Mouse (Mus musculus) CH12F3 (cell line): ENCODE results near the gene Megf11.

Source experiments
- in situ Hi-C: fragments of 300-500 bp; cut with MboI; formaldehyde crosslinking; loops from 2 replicates; pipeline ENCODE4 v1.14.3; 2020; ENCODE audit warnings: low sequenced_read_pairs

Megf11 gene

DNA sequence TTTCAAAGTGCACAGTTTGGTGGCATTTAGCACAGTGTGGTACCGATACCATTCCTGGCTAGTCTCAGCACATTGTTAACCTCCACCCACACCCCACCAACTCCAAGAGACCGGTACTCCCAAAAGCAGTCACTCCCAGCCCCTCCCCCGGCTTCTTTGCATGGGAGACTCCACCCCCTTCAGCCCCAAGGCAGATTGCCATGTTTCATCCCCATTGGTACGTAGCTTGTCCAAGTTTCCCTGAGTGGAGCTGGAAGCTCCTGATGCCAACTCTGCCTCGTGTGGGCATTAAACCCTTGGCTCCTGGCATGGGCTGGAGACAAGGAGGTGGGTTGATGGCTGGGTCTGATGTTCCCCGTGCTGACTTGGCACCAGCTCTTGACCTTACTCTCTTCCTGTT lies 129.4 kb downstream of the Megf11 start:
- in situ Hi-C loops: no loop called here

GRCm38 (mm10) chr9:64519921-64520746 lies 134.7 kb downstream of the Megf11 start:
- in situ Hi-C loops: no loop called here

GRCm38 (mm10) chr9:64520747-64521283 lies 135.4 kb downstream of the Megf11 start:
- in situ Hi-C loops: no loop called here

DNA sequence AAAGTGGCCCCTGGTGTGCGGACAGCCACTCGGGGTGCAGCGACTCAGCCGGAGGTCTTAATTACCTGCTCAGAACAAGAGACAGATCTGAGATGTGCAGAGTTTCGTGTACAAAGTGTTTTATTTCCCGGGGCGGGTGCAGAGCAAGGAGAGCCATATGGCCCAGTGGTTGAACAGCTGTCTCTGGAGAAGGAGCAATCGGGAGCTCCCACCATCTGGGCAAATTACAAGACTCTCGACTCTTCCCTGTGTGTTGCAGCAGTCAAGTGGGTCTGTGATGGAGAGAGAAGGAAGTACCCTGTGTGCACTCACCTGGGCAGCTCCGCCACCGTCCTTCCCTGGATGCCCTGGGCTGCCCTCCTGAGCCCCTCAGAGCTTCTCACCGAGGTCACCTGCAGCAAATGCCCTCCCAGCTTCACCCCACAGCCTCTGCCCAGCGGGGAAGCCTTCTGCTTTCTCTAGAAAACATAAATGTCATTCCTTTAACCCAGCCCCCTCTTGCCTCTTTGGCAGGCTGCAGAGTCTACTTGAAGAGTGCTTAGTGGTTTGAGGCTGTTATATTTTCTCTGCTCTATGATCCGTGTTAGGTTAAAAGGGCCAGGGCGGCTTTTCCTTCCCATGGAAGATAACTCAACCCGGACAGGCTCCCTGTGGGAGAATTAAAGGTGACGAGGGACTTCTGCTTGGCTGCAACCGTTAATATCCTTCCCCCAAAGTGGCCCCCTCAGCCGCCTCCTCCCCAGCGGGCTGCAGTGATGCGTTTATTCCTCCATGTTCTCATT lies 138.0 kb downstream of the Megf11 start:
- in situ Hi-C loops: no loop called here

DNA sequence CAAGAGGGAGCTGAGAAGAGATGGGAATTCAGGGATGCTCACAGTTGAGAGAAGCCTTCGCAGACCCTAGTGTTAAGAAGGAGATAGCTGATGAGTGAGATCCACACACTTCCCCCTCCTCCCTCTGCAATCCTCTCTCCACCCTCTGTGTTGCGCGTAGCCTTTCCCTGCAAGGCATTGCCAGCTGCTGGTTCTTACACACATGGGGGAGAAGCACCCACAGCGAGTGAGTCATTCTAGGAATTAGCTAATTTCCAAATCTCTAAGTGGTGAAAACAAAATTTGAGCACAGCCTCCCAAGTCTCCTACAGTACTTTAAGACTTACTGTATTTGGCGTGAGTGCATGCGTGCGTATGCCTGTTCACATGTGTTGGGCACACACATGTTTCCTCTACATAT lies 142.6 kb downstream of the Megf11 start:
- in situ Hi-C loops: no loop called here

DNA sequence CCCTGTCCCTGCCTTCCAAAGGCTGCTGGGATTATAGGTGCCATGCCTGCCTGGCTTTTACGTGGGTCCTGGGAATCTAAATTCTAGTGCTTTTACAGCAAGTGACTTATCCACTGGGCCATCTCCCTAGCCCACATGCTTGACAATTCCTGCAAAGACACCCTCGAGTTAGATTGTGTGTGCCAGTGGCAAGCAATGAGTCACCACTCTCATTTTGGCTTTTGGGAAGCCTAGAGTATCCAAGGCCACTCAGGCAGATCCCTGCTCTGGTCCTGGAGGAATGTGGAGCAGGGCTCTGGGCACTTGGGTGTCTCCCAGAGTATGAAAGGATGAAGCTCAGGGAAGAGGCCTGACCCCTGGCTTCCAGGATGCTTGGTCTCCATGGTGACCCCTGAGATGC lies 143.2 kb downstream of the Megf11 start:
- in situ Hi-C loops: no loop called here

GRCm38 (mm10) chr9:64531935-64532334 lies 146.5 kb downstream of the Megf11 start:
- in situ Hi-C loops: no loop called here

DNA sequence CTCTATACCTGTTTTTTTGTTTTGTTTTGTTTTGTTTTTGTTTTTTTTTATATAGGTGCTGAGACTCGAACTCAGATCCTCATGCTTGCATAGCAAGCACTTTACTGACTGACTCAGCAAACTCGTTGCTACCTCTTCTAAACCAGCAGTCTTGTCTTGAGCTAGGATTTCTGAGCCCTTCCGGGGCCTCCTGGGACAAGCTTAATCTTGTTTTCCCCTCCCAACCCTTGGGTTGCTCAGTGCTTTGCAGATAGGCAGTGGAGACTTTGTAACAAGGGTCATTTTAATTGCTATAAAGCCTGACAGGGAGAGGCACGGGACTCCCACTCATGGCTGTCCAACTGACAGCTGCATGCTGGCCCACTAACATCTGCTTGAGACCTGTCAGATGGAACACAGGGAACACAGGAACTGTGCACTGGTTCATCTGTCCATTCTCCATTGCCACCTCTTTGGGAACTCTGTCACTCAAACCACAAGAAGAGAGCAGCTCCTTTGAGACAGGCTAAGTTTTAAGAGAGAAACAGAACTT lies 147.4 kb downstream of the Megf11 start:
- in situ Hi-C loops: no loop called here

- in situ Hi-C loops: no loop called here
Observed at GRCm38 (mm10) chr9:64533488-64534119, 148.2 kb downstream of the Megf11 start.

DNA sequence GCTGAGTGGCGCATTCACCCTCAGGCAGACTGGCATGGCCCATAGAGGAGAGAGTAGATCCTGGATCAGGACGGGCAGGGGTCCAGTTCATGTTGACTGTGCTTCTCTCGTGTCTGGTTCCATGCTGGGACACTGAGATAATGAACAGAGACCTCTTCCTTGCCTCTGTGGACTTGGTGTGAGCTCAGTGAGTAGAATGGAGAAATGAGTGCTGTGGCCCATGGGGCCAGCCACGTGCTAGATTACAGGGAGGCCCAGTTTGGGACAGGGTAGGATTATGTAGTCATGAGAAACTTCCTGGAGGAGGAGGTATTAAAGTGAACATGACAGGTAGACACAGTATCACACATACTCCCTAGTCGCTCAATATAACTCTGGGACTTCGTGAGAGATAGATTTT lies 148.9 kb downstream of the Megf11 start:
- in situ Hi-C loops: no loop called here

DNA sequence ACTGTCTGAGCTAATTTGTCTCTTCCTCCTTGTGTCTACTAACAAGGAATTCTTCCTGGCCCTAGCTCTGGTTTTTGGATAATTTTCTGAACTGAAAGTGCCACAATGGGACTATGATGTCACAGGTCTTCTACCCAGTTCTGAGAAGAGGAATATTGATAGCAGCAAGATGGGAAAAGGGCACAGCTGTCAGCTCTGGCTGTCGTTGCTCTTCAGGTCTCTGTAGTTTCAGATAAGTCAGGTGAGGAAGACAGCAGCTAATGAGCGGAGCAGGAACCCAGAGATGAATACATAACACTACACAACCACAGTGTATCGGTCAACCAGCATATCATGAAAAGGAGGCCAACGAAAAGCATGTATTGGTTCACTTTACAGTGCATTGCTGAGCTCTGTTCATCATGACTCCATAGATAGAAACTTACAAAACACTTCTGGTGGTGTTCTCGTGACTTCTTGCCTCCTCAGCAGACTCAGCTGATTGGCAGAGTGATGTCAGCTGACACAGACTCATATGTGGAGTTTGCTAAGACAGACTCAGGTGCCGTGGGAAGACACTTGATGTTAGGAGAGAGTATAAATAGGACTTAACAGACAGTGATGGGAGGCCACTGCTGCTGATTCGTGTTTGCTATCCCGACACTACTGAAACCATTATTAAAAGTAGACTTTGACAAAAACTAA lies 149.6 kb downstream of the Megf11 start:
- in situ Hi-C loops: no loop called here

DNA sequence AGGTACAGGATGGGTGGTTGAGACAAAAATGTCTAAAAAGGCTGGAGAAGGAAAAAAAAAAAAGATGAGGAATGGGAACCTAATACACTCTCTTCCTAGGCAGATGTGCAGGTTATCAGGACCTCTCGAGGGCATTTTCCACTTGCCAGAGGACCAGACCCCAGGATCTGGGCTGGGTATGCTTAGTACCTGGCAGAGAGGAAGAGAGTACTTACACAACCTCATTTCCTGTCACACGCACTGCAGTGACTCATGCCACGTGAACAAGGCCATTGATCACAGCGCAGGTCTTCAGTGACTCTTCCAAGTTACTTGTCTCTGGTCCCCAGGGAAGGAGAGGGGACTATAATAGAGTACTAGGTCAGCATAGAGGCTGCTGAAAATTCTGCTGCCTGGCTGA lies 152.4 kb downstream of the Megf11 start:
- in situ Hi-C loops: no loop called here

DNA sequence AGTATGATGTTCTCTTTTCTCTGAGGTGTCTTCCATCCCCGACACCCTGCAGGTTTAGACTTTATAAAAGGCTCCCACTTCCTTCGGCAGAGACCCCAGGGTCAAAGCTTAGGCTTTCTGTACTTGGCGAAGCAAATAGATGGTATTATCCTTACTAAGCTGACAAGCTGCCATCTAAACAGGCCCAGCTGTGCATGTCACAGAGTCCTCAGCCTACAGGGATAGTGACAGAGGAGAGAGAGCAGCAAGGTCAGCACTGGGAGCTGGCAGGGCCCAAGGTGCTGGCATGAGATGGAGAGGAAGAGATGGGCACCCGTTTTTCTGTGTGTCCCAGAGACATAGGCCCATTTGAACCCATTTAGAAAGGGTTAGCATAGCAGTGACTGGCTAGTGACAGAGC lies 156.8 kb downstream of the Megf11 start:
- in situ Hi-C loops: no loop called here

DNA sequence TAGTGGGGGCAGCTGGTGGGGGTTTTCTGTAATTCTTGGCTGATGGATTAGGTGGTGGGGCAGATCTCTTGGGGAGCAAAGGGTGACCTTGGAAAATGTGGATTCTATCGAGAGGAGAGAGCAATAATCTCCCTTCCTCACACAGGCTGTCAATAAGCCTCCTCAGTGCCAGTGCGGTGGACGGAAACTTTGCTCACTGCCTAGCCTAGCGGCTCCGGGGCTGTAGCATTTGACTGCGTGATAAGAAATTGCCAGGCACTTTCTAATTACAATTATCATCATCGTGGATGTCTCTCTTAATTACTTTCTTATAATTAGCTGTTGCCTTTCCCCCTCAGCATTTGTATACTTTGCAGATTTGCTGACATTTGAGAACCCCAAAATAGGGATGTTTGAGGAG lies 157.7 kb downstream of the Megf11 start:
- in situ Hi-C loops: no loop called here

DNA sequence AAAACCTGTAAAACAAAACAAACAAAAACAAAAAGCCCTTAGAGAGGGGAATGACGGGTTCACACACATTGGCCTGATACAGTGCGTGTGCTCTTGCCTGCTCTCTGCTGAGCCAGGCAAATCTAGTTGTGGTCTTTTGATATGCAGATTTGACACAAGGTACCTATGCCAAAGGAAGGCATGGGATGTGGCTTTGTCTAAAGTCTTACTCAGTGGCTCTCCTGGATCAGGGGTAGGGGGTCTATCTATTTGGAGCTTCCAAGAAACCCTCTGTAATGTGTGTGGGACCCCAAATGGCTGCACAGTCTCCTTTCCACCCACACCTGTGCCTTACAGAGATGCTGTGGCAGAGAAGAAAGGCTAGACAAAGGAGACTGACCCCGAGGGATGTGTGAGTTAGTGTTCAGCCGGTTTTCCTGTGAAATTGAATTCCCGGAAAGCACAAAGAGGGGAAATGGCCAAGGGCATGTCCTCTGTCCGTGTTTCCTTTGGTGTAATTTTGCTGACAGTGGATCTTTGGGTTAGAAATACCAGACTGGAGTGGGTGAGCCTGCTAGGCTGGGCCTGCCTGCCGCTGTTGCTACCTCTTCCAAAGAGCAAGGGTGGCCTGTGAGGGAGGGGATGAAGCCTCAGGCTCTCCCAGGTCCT lies 161.0 kb downstream of the Megf11 start:
- in situ Hi-C loops: no loop called here

DNA sequence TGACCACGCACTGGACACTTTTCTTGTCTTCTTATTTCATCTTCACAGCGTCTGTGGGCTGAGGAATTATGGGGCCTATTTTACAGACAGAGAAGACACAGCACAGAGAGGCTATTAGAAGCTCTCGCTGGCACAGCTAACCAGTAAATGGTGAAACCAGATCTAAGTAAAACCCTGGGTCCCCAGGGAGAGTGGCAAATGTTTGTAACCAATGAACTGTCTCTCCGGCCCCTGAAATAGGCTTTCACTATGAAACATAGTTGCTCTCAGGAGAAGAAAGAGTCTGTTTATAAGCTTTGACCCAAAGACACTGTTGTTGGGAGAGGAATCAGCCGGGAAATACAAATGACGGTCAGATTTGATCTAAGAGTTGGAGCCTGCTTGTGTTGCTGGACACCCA lies 162.9 kb downstream of the Megf11 start:
- in situ Hi-C loops: no loop called here

DNA sequence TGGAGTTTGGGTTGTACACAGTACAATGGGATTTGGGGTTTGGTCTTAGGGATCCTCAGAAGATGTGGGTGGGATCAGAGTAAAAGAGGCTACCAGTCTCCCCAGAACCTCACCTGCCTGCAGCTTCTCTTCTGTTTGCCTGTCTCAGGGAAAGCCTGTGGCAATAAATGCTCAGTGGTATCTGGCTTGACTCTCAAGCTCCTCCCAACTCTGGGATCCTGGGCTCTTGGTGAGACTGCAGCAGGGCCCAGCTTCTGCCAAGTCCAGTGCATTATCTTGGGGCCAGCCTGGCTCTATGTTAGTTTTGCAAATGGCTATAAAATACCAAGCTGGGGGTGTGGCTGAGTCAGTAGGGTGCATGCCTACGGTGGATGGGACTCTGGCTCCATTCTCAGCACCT lies 165.9 kb downstream of the Megf11 start:
- in situ Hi-C loops: no loop called here

DNA sequence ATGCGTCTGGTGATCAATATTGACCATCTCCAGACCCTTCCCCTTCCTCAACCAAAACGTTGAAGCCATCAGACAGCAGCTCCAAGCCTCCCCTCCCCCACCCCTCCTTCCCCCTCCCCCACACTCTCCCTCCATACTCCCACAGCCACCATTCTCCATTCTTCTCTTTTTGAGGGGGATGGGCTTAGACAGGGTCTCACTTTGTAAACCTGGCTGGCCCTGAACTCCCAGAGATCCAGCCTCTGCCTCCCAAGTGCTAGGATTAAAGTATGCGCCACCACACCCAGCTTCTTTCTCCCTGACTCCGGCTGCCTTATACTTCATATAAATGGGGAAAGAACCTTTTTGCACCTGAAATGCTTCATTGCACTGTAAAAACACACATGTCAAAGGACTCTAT lies 166.6 kb downstream of the Megf11 start:
- in situ Hi-C loops: no loop called here

- in situ Hi-C loops: no loop called here
Observed at GRCm38 (mm10) chr9:64553441-64553840, 168.0 kb downstream of the Megf11 start.

DNA sequence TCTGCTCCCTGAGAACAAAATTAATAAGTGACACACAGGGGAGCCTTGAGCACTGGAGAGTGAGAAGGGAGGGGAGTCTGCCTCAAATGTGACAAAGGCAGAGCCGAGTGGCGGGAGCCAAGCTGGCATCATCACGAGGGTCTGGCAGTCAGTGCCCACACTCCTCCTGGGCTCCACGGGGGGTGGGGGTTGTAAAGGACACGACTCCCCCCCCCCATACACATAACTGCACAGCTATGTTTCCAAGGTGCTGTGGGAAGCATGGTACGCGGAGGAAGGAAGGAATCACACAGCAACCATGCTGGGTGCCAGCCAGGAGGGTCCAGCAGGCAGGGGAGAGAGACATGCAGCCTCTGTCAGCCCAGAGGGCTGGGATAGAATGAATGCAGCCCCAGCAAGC lies 170.2 kb downstream of the Megf11 start:
- in situ Hi-C loops: no loop called here
